Mouse (Mus musculus): ENCODE data around the gene Mprip.
"Not testable (repeated sequence)": the region's sequence is repeated elsewhere in the genome, so short reads cannot be mapped to it uniquely, and the experiment has no call there.

Gene Mprip

GRCm38 (mm10) chr11:59715424-59715840 is 54.3 kb downstream of the Mprip start:
- no peak for DNase-seq (ENCODE audit: low read depth)

DNA sequence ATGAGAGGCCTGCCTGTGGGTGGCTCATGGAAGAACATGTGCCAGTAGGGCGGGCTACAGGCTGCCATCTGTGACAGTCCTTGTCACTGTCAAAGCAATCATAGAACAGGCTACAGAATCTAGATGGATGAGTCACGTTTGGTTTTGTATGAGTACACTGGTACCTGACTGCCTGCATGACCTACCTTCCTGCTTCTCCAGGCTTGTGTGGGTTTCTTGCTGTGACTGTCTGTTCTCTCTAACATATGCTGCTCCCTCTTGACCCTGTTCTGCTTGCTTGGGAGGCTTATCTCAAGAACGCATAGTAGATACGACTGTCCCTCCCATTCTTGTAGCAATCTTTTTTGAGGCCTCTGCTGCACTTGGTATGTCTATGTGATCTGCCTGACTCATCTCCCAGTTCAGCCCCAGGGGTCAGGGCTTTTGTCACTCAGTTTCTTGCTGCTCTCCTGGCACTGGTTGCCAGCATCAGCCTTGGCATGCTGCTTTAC is 56.7 kb downstream of the Mprip start:
- DNase-seq (ENCODE audit: low read depth): no peak

DNA sequence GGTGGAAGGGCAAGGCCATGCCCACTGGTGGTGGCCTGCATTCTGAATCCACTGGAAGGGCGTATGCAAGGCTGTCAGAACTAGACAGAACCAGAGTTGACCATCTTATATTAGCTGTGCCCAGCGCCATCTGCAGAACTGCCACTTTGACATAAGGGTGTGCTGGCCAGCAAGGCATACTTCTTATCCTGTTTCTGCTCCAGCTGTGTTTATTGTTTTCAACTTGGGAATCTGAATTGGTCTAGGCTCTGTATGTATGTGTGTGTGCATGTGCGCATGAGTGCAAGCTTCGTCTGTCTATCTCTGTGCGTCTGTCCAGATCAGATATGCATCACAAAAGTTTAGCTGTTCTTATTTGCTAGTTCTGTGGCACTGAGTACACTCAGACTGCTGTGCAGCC is 58.1 kb downstream of the Mprip start:
- DNase-seq (ENCODE audit: low read depth): no peak

DNA sequence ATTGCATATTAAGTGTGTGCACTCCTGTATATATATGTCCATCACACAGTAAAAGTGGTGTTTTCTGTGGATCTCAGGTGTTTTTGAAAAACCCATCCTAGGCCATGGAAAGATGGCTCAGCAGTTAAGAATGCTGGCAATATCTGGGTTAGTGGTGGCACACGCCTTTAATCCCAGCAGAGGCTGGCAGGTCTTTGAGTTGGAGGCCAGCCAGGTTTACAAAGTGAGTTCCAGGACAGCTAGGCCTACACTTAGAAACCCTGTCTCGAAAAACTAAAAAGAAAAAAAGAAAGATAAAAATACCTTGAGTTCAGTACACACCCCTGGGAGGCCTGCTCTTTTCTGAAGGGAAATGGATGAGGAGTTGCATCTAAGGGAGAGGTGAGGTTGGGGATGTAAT is 60.3 kb downstream of the Mprip start:
- DNase-seq (ENCODE audit: low read depth): no peak

DNA sequence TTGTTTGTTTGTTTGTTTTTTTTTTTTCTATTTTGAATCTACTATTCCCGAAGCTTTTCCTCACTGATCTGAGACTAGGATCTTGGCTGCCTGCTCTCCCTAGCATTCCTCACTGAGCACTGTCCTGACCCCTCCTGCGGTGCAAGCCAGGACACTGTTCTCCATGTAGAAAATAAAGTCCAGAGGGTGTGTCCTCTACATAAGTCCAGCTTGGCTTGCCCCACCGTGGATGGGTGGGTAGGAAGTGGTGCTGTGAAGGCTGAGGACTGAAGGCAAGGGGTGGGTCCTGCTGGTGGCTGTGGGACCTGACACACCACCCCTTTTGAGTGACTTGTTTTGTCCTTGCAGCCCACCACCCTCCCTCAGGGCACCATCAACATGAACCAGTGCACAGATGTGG is 66.1 kb downstream of the Mprip start:
- DNase-seq (ENCODE audit: low read depth): no peak

- no peak for DNase-seq (ENCODE audit: low read depth)
These were observed 70.7 kb downstream of the Mprip start for GRCm38 (mm10) chr11:59731821-59732220.

GRCm38 (mm10) chr11:59732407-59733066 is 71.4 kb downstream of the Mprip start:
- DNase-seq (ENCODE audit: low read depth): peak; percentile 96

GRCm38 (mm10) chr11:59733600-59733999 is 72.5 kb downstream of the Mprip start:
- not testable (repeated sequence) for DNase-seq (ENCODE audit: low read depth)

- no peak for DNase-seq (ENCODE audit: low read depth)
These were observed 73.2 kb downstream of the Mprip start for GRCm38 (mm10) chr11:59734335-59734734.

DNA sequence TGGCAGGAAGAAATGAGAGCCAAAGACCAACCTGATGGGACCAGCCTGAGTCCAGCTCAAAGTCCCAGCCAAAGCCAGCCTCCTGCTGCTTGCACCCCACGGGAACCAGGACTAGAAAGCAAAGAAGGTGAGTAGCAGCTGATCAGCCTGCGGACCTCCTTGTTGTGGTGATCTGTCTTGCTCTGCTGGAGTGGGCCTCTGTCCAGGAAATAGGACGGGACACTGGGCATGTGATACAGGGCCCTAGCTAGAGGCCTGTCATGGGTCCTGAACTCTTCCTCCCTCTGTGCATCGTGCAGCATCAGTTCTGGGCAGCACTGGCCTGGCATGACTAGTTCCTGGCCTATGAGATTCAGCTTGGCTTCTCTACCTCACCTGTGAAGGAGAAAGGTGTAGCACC is 74.8 kb downstream of the Mprip start:
- DNase-seq (ENCODE audit: low read depth): not testable (repeated sequence)

DNA sequence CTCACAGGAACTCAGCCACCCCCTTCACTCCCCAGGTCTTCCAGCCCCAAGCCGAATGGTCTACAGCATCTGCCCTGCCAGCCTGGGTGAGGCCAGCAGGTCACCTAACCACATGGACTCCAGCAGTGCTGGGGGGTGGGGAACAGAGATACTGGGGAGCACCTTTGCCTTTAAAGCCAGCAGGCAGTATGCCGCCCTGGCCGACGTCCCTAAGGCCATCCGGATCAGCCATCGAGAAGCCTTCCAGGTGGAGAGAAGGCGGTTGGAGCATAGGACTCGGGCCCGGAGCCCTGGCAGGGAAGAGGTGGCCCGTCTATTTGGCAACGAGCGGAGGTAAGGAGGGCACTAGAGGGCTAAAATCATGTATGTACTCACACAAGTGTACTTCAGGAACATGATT is 76.1 kb downstream of the Mprip start:
- DNase-seq (ENCODE audit: low read depth): no peak

DNA sequence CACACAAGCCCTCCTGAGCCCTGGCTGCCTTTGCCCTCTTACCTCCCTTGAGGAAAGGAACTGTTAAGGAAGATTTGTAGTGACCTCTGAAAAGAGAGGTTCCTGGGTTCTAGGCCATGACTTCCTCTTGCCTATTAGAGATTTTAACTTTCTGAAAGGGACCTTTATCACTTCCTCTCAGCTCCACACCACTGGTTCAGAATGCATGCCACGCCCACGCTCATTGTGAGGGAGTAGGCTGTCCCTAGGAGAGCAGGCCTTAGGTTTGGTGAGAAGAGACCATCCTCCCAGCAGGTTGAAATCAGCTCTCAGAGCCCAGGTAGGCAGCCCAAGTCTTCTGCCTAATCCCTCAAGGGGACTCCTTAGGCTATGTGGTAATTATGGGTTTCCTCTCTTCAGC is 78.9 kb downstream of the Mprip start:
- no peak for DNase-seq (ENCODE audit: low read depth)

- DNase-seq (ENCODE audit: low read depth): no peak
These were observed 80.8 kb downstream of the Mprip start for GRCm38 (mm10) chr11:59741915-59742314.

DNA sequence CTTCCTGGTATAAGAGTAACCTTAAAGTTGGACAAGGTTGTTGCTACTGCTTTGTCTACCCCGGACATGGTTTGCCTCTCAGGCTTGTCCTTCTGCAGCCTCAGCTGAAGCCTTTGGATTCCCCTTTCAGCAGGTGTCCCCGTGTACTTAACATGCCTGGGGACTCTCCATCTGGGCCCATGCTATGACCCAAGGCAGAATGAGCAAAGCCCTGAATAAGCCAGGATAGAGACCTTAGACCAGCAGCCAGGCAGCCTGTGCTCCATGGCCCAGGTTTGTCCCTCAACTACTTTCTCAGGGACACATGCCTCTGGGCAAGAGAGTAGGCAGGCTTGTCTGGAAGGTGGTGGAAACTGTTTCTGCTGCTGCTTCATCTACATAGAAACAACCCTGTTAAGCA is 82.2 kb downstream of the Mprip start:
- no peak for DNase-seq (ENCODE audit: low read depth)

DNA sequence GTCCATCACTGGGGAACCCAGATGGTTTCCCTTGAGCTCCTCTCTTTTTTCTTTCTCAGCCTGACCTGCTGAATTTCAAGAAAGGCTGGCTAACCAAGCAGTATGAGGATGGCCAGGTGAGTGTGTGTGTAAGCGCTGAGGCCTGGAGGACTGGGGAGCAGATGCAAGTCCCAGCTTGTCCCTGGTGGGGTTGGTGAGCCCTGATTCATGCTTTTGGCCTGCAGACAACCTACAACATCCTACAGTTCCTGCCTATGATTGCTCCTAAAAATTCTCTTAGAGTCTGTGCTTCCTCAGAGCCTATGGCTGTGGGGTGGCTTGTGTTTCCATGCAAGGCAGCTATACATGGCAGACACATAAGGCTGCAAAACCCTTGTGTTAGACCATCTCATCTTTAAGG is 82.6 kb downstream of the Mprip start:
- no peak for DNase-seq (ENCODE audit: low read depth)

- no peak for DNase-seq (ENCODE audit: low read depth)
These were observed 83.3 kb downstream of the Mprip start for GRCm38 (mm10) chr11:59744374-59744773.

GRCm38 (mm10) chr11:59745851-59746250 is 84.7 kb downstream of the Mprip start:
- DNase-seq (ENCODE audit: low read depth): no peak

DNA sequence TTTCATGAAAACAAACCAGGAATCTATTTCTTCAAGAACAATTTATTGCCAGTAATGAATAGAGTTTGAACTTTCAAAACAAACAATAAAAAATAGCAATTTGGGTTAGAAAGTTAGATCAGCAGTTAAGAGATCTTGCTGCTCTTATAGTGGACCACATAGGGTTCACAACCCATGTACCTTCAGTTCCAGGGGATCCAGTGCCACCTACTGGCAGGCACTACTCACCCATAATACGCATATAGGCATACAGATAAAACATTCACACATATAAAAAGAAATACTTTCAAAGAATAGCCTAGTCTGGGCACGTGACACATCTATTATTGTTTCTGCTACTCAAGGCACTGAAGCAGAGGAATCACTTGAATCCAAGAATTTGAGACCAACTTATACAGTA is 85.5 kb downstream of the Mprip start:
- DNase-seq (ENCODE audit: low read depth): no peak

- no peak for DNase-seq (ENCODE audit: low read depth)
These were observed 87.9 kb downstream of the Mprip start for GRCm38 (mm10) chr11:59749050-59749449.

- DNase-seq (ENCODE audit: low read depth): no peak
These were observed 93.4 kb downstream of the Mprip start for GRCm38 (mm10) chr11:59754504-59754903.

DNA sequence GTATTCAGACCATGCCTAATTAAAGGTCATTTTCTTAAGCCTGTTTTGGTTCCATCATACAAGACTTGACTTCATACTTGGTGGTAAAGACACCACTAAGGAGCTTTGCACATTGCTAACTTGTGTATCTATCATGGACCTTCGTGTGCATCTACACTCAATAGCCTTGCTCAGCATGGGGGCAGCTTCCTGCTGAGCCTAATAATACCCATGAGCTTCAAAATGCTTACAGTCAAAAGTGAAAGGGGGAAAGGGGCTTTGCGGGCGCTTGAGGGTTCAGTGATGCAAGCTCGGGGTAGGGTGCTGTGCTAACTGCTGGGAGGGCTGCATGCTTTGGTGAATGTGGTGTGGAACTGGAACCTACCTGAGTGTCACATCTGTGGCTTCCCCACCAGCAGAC is 95.2 kb downstream of the Mprip start:
- DNase-seq (ENCODE audit: low read depth): no peak

DNA sequence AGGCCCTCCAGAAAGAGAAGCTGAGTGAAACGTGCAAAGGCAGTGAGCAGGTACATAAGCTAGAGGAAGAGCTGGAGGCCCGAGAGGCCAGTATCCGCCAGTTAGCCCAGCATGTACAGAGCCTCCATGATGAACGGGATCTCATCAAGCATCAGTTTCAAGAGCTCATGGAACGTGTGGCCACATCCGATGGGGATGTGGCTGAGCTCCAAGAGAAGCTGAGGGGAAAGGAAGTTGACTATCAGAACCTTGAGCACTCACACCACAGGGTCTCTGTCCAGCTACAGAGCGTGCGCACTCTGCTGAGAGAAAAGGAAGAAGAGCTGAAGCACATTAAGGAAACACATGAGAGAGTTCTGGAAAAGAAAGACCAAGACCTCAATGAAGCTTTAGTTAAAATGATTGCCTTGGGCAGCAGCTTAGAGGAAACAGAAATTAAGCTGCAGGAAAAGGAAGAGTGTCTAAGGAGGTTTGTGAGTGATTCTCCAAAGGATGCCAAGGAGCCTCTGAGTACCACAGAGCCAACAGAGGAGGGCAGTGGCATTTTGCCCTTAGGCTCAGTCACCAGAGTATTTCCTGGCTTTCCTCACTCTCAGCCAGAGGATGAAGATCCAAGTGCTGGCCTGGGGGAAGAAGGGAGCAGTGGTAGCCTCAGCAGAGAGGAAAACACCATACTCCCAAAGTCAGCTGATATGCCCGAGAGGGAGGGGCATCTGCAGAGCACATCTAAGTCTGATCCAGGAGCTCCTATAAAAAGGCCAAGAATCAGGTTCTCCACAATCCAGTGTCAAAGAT is 97.3 kb downstream of the Mprip start:
- peak; percentile 40 for DNase-seq (ENCODE audit: low read depth)

GRCm38 (mm10) chr11:59759178-59759577 is 98.1 kb downstream of the Mprip start:
- peak; percentile 84 for DNase-seq (ENCODE audit: low read depth)

DNA sequence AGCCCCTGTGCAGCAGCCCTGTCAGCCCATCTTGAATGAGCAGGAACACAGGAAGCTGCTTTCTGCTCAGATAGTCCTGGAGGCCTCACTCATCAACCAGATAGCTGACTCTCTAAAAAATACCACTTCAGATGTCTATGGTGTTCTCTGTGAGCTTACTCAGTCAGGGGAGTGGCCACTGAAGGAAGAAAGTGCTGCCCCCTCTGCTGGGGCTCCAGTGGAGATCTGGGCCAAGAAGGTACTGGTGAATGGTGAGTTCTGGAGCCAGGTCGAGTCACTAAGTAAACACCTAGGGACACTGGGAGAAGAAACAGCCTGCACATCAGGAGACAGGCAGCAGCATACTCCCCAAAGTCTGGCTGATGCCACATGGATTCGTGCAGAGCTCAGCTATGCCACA is 98.5 kb downstream of the Mprip start:
- DNase-seq (ENCODE audit: low read depth): no peak
